Mouse (Mus musculus) E14TG2a.4 (cell line): Measurements from ENCODE around the gene Prss48.

Experiments
- CTCF ChIP-seq: conservative IDR thresholded peaks from 2 replicates; pipeline ENCODE4 v1.5.1; 2014; ENCODE audit warnings: low read length
- NANOG ChIP-seq: IDR thresholded peaks from 2 replicates; pipeline ENCODE4 v1.6.1; 2014; ENCODE audit warnings: borderline replicate concordance, low read length, mixed read lengths
- POU5F1 ChIP-seq: IDR thresholded peaks from 2 replicates; pipeline ENCODE4 v1.6.1; 2014; ENCODE audit warnings: low read length, borderline replicate concordance

GRCm38 (mm10) chr3:85993744-85994143, 8.5 kb downstream of the Prss48 start:
- TF ChIP-seq CTCF (no peak), POU5F1 (no peak), NANOG (no peak)
